Mouse (Mus musculus): ENCODE data around the gene Tmem131.

- TF ChIP-seq POLR2A (IDR thresholded peaks at IDR 0.05; ENCODE audit: borderline replicate concordance, extremely low read depth, low read depth, low read length) (no peak), CTCF (IDR thresholded peaks at IDR 0.05; ENCODE audit: insufficient read depth, low read length) (no peak)
Observed at GRCm38 (mm10) chr1:36807782-36808565, 135.5 kb downstream of the Tmem131 start.
